8 mouse cellular contexts compared by ENCODE assay signal in the genomic region with DNA sequence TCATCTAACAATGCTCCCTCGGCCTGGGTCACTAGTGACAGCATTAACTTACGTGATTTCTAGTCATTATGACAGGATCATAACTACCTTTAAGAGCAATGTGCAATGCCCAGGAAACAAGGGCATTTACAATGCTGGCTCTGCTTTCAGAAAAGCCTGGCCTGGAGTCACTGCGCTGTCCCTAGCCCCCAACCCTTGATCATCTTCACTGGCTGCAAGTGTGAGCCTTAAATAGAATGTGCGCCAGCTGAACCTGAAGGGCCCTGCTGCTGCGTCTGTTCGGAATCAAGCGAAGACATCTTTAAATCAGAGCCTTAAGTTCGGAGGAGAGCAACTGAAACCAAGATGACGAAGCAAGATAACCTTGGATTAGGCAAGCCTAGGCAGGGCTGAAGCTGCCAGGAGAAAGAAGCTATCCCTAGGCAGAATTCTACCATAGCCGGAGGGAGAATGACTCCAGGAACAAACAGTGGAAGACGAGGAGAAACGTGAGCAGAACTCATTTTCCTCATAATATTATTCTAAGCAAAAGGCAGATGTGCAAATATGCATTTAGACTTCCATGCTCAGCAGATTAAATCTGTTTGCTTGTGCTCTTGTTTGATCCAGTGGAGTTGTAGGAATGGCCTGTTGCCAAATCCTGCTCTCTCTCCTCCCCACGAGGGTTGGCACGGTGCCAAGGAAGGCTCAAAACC. TPM values are rescaled to one million over a fixed set of nuclear protein-coding genes. Genes with fewer than 3 reads are reported as not detected.
DNase-seq lines count a peak whose midpoint lies in the region; ATAC-seq and TF ChIP-seq lines count a peak whose summit lies in the region.

No protein-coding gene starts in this region.

- no peak overlapping the region for H3K4me3 ChIP-seq in embryonic facial prominence, embryonic 14.5 days (ENCODE audit: low read depth, low read length)
- no peak overlapping the region for H3K4me3 ChIP-seq in layer of hippocampus, adult 2 months

- no peak for TF ChIP-seq CTCF in layer of hippocampus, adult 2 months (conservative IDR thresholded peaks at IDR 0.05)

- 42% methylated on average over 14 of the region's 14 CpGs for WGBS in embryonic facial prominence, embryonic 14.5 days

- no peak overlapping the region; the same call in 1 of the 2 replicates for H3K4me2 ChIP-seq in embryonic facial prominence, embryonic 14.5 days (ENCODE audit: low read depth, low read length)

- no peak overlapping the region for H3K9ac ChIP-seq in embryonic facial prominence, embryonic 14.5 days (ENCODE audit: low read depth, low read length)

- H3K36me3 ChIP-seq in embryonic facial prominence, embryonic 14.5 days (ENCODE audit: control insufficient read depth, insufficient read depth, low read length): no peaks in the 10 kb centered on the region

- intact Hi-C loops in heart, postnatal 14 days (cut with DNase I): no loop called here

- ATAC-seq in embryonic facial prominence, embryonic 14.5 days (ENCODE audit: low read depth): peak; percentile 82
- ATAC-seq in granulocyte monocyte progenitor cell, adult 5-6 weeks (replicated peaks; ENCODE audit: poor library complexity, severe bottlenecking): no peak

- peak; percentile 9 for DNase-seq in retina, adult 2 months (ENCODE audit: low read depth, low spot score)
- no peak for DNase-seq in retina, embryonic 14.5 days (ENCODE audit: low spot score)
- peak; percentile 86 for DNase-seq in embryonic facial prominence, embryonic 14.5 days (ENCODE audit: low spot score)
- DNase-seq in heart, postnatal 14 days: peak; percentile 53 to 61
- peak; percentile 48 to 64 for DNase-seq in layer of hippocampus, adult 2 months (ENCODE audit: low spot score in 2 of 2)
- DNase-seq in lung, postnatal 36 days: peak; percentile 71
- DNase-seq in telencephalon, adult 2 months (ENCODE audit: low read depth, low spot score): peak; percentile 22

- H3K27me3 ChIP-seq in embryonic facial prominence, embryonic 14.5 days (replicated peaks; ENCODE audit: control insufficient read depth, insufficient read depth, low read length): no peaks in the 10 kb centered on the region

- H3K4me1 ChIP-seq in embryonic facial prominence, embryonic 14.5 days (ENCODE audit: control insufficient read depth, insufficient read depth, low read length): peaks cover 13% of the 10 kb centered on the region

- H3K27ac ChIP-seq in embryonic facial prominence, embryonic 14.5 days (replicated peaks; ENCODE audit: low read depth, low read length): peak overlapping the region; percentile 57
- H3K27ac ChIP-seq in layer of hippocampus, adult 2 months: peak overlapping the region; percentile 76

- no peaks in the 10 kb centered on the region for H3K9me3 ChIP-seq in embryonic facial prominence, embryonic 14.5 days (ENCODE audit: control insufficient read depth, low read length)

RNA-seq across cellular contexts. Expression of a gene that starts 52.7 kb away (rescaled TPM):
- 11.6 and 12.1 TPM in 2 replicates for polyA plus RNA-seq in embryonic facial prominence, embryonic 14.5 days (2014; fragmentation: Nextera tagmentation; extraction: Ambion mirVana)
- total RNA-seq in heart, postnatal 14 days (2021): 10 to 100 TPM; 64.1 to 67.2 TPM
- 1 to 10 TPM; 3.8 to 4.8 TPM for total RNA-seq in layer of hippocampus, adult 2 months (2021)
- 13.9 and 23.3 TPM in 2 replicates for total RNA-seq in granulocyte monocyte progenitor cell, adult 5-6 weeks (2014; fragmentation: Nextera tagmentation)
- 17.3 and 27.0 TPM in 2 replicates for total RNA-seq in granulocyte monocyte progenitor cell, adult 5-6 weeks (2017)
